Mouse (Mus musculus): Measurements from ENCODE around the gene Mast4.

GRCm38 (mm10) chr13:102746803-102747561, 587.3 kb downstream of the Mast4 start:
- TF ChIP-seq POLR2A (IDR thresholded peaks at IDR 0.05; ENCODE audit: extremely low read depth, insufficient read depth, low read length) = no peak
- TF ChIP-seq CTCF (IDR thresholded peaks at IDR 0.05; ENCODE audit: low read depth, low read length) = no peak
